Mouse (Mus musculus) erythroid progenitor cell, adult 5-6 weeks (primary cell): ENCODE measurements around the gene Krt81. TPM values are rescaled to one million over a fixed set of nuclear protein-coding genes. Genes with fewer than 3 reads are reported as not detected.

Experiments
- ATAC-seq: replicated peaks from 2 replicates; pipeline ENCODE4 v1.8.0; 2016; ENCODE audit warnings: moderate number of reproducible peaks, mild to moderate bottlenecking, moderate TSS enrichment, inconsistent platforms; ENCODE audit not compliant: poor library complexity, low FRiP score, severe bottlenecking
- total RNA-seq, 2 experiments: library from RNA; stranded (forward) in 1 of 2; stranded (reverse) in 1 of 2; fragments of 150-400 nt in 1 of 2; fragments of 186-747, 209-891 nt in 1 of 2; gene quantifications; 2 replicates each; pipeline versions ENCODE4 v1.2.3 to v1.2.4; 2015 to 2017; ENCODE audit warnings: low replicate concordance in 2 of 2

The Krt81 gene
- total RNA-seq (2015; ENCODE audit: low replicate concordance) (0.84 TPM in 1 of 2 replicates, not detected in the other), total RNA-seq (2017; ENCODE audit: low replicate concordance) (not detected in 2 replicates)

GRCm38 (mm10) chr15:101463651-101464050, at the start of gene Krt81:
TSS of gene Krt81 (minus strand) at chr15:101463751.
- no peak for ATAC-seq

DNA sequence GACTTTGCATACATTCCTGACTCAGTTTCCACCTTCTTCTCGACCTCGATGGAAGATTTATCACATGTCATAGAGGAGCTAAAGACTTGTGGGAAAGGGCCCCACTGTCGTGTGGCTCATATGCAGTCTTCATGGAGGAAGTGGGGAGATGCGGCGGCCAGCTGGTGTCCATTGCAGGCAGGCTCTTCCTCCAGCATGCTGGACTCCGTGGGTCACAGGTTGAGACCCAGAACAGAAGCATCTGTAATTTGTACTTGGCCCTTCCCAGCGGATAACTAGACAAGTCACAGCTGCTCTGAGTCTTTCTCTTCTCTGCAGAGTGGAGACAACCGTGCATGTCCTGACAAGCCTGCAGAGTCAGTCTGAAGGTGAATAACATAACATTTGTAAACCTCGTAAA, 44.7 kb upstream of the Krt81 start:
- no peak for ATAC-seq

- no peak for ATAC-seq
Observed at GRCm38 (mm10) chr15:101506896-101507758, 43.6 kb upstream of the Krt81 start.

GRCm38 (mm10) chr15:101497181-101497580, 33.6 kb upstream of the Krt81 start:
- no peak for ATAC-seq

- no peak for ATAC-seq
Observed at GRCm38 (mm10) chr15:101495266-101495665, 31.7 kb upstream of the Krt81 start.

DNA sequence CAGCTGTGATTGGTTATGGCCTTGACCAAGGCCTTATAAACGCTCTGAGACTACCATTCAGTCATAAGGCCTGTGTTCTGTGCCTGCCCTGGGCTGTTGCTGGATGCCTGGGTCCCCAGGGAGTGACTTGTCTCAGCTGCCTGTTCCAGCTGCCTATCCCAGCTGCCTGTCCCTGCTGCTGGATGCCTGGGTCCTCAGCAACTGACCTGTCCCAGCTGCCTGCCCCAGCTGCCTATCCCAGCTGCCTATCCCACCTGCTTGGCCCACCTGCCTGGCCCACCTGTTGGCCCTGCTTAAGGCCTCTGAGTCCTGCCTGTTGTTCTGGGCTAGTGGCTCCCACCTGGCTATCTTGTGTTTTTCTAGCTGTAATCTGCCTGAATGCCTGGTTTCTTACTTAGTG, 30.7 kb upstream of the Krt81 start:
- no peak for ATAC-seq

GRCm38 (mm10) chr15:101493713-101494112, 30.2 kb upstream of the Krt81 start:
- ATAC-seq: no peak

- no peak for ATAC-seq
Observed at GRCm38 (mm10) chr15:101492718-101493117, 29.2 kb upstream of the Krt81 start.

GRCm38 (mm10) chr15:101491431-101491830, 27.9 kb upstream of the Krt81 start, which contains the start of gene Krt83:
TSS of gene Krt83 (minus strand) at chr15:101491512.
- no peak for ATAC-seq

DNA sequence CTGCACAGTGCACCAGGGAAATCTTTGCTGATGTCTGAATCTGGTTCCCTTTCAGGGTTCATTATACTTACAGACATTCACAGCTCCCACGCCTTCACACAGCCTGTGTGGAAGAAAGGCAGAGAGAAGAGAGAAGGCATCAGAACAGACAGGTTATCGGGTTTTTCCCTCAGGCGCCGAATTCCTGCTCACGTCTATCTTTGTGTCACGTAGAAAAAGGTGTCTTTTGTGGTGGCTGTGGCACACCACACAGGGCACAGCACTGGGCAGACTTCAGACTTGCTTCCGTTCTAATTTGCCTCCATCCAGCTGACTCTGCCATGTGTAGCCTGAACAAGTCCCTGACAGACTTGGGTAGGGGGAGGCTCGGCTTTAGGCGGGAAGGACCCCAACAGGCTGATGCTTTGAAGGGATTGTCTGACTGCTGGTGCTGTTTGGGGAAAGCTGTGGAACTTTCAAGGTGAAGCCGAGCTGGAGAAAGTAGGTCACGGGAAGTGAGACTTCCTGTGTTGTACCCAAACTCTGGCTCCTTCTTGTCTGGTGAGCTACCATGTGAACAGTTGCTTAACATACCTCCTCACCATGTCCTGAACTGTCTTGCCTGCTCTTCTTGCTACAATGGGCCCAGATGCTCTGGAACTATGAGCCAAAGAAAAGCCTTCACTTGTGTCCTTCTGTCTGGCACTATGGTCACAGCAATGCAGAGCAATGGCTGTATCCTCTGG, 22.5 kb upstream of the Krt81 start:
- no peak for ATAC-seq

GRCm38 (mm10) chr15:101484939-101485338, 21.4 kb upstream of the Krt81 start:
- ATAC-seq: no peak

- no peak for ATAC-seq
Observed at GRCm38 (mm10) chr15:101483646-101484045, 20.1 kb upstream of the Krt81 start.

DNA sequence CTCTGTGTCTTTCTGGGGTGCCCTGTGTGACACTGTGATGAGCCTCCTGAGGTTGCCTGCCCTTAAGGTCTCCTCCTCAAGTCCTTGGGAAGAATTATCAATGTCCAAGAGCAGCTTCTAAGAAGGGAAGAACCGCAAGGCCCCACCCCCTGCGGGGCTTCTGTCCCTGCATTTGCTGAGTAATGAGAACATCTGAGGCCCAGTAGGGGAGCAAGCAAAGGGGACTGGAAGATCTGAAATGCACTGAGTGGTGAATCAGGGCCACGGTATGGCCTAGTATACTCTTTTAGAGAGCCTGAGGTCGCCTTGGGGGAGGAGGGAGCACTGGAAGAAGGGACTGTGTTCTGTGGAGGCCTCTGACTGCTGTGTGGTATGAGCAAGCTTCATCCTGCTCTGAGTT, 18.5 kb upstream of the Krt81 start:
- ATAC-seq: no peak

DNA sequence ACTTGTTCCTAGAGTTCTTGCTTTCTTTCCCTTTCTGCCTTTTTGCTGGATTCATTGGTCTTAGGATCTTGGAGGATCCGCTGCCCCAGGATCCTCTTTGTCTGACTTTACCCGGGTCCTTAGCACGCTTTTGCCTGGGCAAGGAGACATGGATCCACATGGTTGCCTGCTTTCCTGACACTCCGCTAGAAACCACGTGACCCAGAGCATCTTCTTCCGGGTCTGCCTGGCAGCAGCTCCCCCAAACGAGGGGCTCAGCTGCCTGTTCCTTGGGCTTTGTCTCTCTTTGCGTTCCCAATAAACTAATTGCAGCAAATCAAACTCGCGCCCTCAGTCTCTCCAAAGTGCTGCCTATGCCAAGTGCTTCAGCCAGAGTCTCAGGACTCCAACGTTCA, 16.1 kb upstream of the Krt81 start:
- no peak for ATAC-seq

DNA sequence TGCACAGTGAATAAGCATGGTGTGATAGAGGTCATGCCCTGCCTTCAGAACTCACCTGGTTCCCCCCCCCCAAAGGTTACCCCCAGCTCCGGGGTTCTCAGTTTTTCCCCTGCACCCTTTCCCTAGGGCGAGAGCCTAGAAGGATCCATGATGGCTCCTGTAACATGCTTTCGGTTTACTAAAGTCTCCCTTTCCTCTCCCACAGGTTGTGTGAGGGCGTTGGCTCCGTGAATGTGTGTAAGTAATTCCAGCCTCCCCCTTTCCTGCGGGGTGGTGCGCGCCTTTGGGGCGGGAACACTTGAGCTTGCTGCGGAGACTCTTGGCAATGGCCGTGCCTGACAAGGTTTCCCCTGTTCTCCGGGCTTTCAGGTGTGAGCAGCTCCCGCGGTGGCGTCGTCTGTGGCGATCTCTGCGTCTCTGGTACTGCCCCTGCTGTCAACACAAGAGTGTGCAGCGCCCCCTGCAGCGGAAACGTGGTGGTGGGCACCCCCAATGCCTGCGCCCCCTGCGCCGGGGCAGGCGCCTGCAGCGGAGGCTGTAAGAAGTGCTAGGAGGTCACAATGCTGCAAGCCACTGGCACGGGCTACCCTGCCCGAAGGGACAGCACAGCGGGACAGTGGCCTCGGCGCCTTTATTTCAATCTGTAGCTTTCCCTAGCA, 15.6 kb upstream of the Krt81 start:
- ATAC-seq: no peak

GRCm38 (mm10) chr15:101472952-101473528, 9.5 kb upstream of the Krt81 start, which contains the start of gene Krt86:
TSS of gene Krt86 (plus strand) at chr15:101473478.
- ATAC-seq: no peak

DNA sequence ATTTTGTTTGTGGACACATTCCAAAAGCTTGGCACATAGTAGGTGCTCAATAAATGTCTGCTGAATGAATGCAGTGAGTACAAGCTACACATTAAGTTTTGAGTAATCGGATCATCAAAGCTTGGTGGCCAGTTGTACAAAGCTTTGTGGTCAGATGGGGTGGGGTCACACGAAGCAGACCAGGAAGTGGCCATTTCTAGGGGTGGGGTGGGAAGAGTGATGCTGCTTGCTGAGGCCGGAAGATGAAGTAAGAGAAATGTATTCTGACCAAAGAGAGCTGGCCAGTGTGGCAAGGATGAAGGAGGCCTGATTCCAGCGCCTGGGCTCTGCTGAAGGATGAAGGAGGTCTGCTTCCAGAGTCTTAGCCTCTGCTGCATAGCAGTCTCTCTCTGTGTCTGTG, 5.5 kb upstream of the Krt81 start:
- no peak for ATAC-seq

GRCm38 (mm10) chr15:101459283-101459682, 4.3 kb downstream of the Krt81 start:
- no peak for ATAC-seq

- ATAC-seq: no peak
Observed at GRCm38 (mm10) chr15:101458361-101458930, 5.1 kb downstream of the Krt81 start.

- ATAC-seq: no peak
Observed at GRCm38 (mm10) chr15:101455891-101456290, 7.7 kb downstream of the Krt81 start.
